Mouse (Mus musculus) midbrain, embryonic 10.5 days (tissue): ENCODE data around the gene Slc16a5. TPM values are rescaled to one million over a fixed set of nuclear protein-coding genes. Genes with fewer than 3 reads are reported as not detected.

Experiments
- DNase-seq: peaks from one replicate; pipeline ENCODE4 v3.0.0-alpha.2; 2017; ENCODE audit warnings: low spot score
- H3K27ac ChIP-seq: fragments of 300-500 bp; sonication (generic); replicated peaks from 2 replicates; pipeline ENCODE4 v1.5.1; 2016; ENCODE audit warnings: mild to moderate bottlenecking
- H3K27me3 ChIP-seq: fragments of 300-500 bp; sonication (generic); 2 replicates; pipeline ENCODE4 v1.6.1; 2016; ENCODE audit warnings: low read depth, mild to moderate bottlenecking; ENCODE audit not compliant: poor library complexity, severe bottlenecking
- H3K36me3 ChIP-seq: fragments of 300-500 bp; sonication (generic); 2 replicates; pipeline ENCODE4 v1.6.1; 2016; ENCODE audit warnings: mild to moderate bottlenecking, moderate library complexity
- H3K4me1 ChIP-seq: fragments of 300-500 bp; sonication (generic); 2 replicates; pipeline ENCODE4 v1.6.1; 2016
- H3K4me3 ChIP-seq: fragments of 300-500 bp; sonication (generic); 2 replicates; pipeline ENCODE4 v1.5.1; 2016; ENCODE audit warnings: mild to moderate bottlenecking, moderate library complexity
- H3K9me3 ChIP-seq: fragments of 300-500 bp; sonication (generic); replicated peaks from 2 replicates; pipeline ENCODE4 v1.6.1; 2016; ENCODE audit warnings: mild to moderate bottlenecking
- WGBS: fragments of 180-500 bp; shearing (Covaris S2); methylation state at CpG from one replicate; pipeline ENCODE4 v1.1.7; 2016; 5-methylcytosine and 5-hydroxymethylcytosine counted together
- microRNA-seq: library from miRNA; unstranded; fragments of <30 nt; microRNA quantifications from one replicate; pipeline ENCODE4, GENCODE M21; 2017
- polyA plus RNA-seq: library from polyadenylated mRNA; unstranded; fragments of >200 nt; fragmentation: Nextera tagmentation; extraction: Ambion mirVana; gene quantifications from 2 replicates; pipeline ENCODE4 v1.2.1, GENCODE M21; 2016

Gene Slc16a5
- polyA plus RNA-seq, 1 experiment from 2014 or later, result 0.11 TPM

DNA sequence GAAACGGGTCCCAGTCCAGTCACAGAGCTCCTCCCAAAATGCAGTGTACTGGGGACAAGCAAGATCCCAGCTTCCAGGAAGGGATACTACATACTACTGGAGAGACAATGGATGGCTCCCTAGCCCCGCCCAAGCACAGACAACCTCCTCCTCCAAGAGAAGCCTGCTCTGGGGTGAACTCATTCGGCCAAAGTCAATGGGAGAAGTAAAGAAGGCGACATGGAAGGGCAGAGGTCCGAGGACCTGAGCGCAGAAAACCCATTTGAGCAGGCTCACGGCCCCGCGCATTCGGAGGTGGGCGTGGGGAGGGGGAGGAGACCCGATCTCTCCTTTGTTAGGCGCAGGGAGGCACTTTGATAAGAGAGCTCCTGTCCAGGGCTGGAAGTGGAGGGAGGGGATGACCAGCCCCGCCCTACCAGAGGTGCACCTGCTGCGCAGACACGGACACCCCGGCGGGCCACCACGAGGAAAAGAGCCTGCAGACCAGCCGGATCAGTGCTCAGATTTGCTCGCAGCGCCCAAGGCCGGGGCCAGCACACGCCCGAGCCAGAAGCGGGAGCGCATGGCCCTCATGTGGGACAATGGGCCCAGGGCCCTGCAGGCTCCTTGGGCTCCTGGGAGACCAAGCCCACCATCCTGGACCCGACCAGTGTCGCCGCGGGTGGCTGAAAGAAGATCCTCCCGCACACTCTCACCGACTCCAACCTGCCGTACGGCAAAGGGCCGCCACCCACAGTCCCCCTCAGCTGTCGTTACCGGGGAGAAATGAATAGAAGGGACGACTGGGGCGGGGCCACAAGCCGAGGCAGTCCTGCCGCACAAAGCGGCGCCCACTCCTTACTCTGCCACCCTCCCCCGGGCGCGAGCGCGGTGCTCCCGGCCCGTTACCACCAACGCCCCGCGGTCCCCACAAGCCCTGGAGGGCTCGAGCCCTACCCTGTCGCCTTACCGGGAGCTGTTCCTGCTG lies 51.3 kb downstream of the Slc16a5 start:
- peak; percentile 69 for DNase-seq
- peak overlapping the region; percentile 99 for H3K27ac ChIP-seq
- H3K4me1 ChIP-seq, result peaks cover 47% of the 10 kb centered on the region
- H3K9me3 ChIP-seq, result no peaks in the 10 kb centered on the region
- H3K36me3 ChIP-seq, result peaks cover 5% of the 10 kb centered on the region
- no peaks in the 10 kb centered on the region for H3K27me3 ChIP-seq
- peak overlapping the region; percentile 100 for H3K4me3 ChIP-seq
- WGBS, result under 1% methylated on average over 57 of the region's 57 CpGs

DNA sequence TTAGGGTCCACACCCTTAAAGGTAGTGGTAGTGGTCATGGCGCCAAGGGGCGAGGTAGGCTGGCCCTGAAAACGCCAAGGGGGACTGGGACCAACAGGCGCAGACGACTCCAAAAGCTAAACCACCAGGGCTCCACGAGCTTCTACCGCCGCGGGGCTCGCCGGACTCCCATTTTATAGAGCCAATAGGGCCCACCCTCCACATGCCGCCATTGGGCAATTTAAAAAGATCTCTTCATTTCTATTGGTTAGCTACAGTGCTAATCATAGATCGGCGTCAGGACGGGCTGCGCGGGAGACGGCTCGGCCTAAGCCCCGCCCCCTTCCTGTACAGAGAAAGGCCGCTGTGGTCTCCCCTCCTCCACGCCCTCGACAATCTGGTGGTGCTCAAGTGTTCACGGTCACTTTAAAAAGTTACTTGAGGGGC lies 52.0 kb downstream of the Slc16a5 start, which contains the start of gene Jpt1:
Gene Jpt1, minus strand, starts transcription at position 150 of the 426 bp plus-strand sequence.
- peak; percentile 95 for DNase-seq
- WGBS, result under 1% methylated on average over 24 of the region's 24 CpGs

DNA sequence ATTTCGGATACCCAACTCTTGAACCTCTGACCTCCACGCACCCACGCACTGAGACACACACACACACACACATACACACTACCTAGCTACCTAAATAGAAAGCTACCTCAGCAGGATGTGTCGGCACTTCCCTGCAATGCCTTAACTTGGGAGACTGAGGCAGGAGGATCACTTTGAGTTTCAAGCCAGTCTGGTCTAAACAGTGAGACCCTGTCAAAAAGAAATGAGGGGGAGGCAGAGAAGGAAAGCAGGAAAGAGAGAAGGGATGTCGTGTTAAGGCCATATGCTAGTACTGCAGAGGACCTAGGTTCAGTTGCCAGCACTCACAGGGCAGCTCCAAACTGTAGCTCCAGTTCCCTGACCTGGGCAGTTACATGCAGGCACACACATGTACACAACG lies 52.7 kb downstream of the Slc16a5 start:
- Histone ChIP-seq H3K4me1 (peaks cover 38% of the 10 kb centered on the region), H3K4me3 (no peak overlapping the region), H3K27ac (peak overlapping the region; percentile 99), H3K9me3 (no peaks in the 10 kb centered on the region), H3K27me3 (no peaks in the 10 kb centered on the region), H3K36me3 (no peaks in the 10 kb centered on the region)
- 79% methylated on average over 6 of the region's 6 CpGs for WGBS
- no peak for DNase-seq

More for the DNA sequence above, 52.0 kb downstream of the Slc16a5 start, which contains the start of gene Jpt1:
- Histone ChIP-seq H3K4me3 (peak within 1 kb of the TSS; percentile 100), H3K36me3 (no peaks in the 10 kb centered on the region), H3K4me1 (peaks cover 42% of the 10 kb centered on the region), H3K27ac (peak within 1 kb of the TSS; percentile 99), H3K27me3 (no peaks in the 10 kb centered on the region), H3K9me3 (no peaks in the 10 kb centered on the region)

DNA sequence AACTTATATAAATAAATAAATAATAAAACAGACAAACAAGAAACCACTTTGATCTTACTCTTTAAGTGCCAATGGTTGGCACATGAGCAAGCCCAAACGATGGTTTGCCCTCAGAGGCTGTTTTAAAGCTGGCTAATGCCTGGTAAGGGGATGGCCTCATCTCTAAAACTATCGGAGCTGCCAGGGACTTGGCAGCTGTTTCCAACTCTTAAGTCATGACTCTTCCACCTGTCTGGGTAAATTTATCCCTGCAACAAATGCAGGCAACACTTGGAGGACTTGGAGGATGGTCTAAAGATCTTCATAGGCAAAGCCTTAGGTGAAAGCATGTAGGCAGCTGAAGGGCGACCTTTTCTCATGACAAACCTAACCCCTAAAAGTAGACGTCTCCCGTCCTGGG lies 54.7 kb downstream of the Slc16a5 start:
- 89% methylated on average over 5 of the region's 5 CpGs for WGBS

DNA sequence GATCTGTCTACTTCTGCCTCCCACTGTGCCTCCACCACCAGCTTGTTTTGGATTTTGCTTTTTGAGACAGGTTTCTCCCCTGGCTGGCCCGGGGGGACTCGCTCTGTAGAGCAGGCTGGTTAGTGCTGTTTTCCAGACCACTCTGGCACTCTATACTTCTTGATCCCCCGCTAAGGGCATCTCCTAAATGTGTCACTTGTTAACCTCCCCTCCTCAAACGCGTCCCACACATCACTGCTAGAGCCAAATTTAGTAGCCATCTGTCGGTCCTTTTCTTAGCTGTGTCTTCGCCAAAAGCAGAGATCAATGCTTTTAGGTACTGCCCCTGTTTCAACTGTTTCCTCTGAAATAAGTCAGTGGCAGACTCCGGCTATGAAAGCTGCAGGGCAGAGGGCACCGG lies 56.4 kb downstream of the Slc16a5 start:
- WGBS, result 81% methylated on average over 9 of the region's 9 CpGs
- H3K4me1 ChIP-seq, result peaks cover 8% of the 10 kb centered on the region
- no peaks in the 10 kb centered on the region for H3K27me3 ChIP-seq
- no peak overlapping the region for H3K4me3 ChIP-seq
- no peaks in the 10 kb centered on the region for H3K9me3 ChIP-seq
- no peak overlapping the region for H3K27ac ChIP-seq
- DNase-seq, result no peak
- peaks cover 25% of the 10 kb centered on the region for H3K36me3 ChIP-seq

More for the DNA sequence above, 54.7 kb downstream of the Slc16a5 start:
- Histone ChIP-seq H3K36me3 (peaks cover 12% of the 10 kb centered on the region), H3K9me3 (no peaks in the 10 kb centered on the region), H3K27ac (no peak overlapping the region), H3K4me1 (peaks cover 19% of the 10 kb centered on the region), H3K4me3 (no peak overlapping the region), H3K27me3 (no peaks in the 10 kb centered on the region)
- DNase-seq, result no peak

DNA sequence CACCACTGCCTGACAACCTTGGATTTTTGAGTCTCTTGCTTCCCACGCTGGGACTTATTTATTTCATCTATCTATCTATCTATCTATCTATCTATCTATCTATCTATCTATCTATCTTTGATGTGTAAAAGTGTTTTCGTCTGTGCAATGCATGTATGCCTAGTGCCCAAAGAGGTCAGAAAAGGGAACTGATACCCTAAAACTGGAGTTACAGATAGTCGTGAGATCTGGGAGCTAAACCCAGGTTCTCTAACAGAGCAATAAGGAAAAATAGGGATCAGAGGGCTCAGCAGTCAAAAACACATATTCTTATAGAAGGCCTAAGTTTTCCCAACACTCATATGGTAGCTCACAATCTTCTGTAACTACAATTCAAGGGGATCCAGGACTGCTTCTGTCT lies 57.3 kb downstream of the Slc16a5 start:
- WGBS, result 89% methylated on average over 3 of the region's 3 CpGs
- DNase-seq, result no peak
- no peak overlapping the region for H3K27ac ChIP-seq
- peaks cover 6% of the 10 kb centered on the region for H3K4me1 ChIP-seq
- H3K27me3 ChIP-seq, result no peaks in the 10 kb centered on the region
- no peak overlapping the region for H3K4me3 ChIP-seq
- H3K36me3 ChIP-seq, result peaks cover 33% of the 10 kb centered on the region
- no peaks in the 10 kb centered on the region for H3K9me3 ChIP-seq

DNA sequence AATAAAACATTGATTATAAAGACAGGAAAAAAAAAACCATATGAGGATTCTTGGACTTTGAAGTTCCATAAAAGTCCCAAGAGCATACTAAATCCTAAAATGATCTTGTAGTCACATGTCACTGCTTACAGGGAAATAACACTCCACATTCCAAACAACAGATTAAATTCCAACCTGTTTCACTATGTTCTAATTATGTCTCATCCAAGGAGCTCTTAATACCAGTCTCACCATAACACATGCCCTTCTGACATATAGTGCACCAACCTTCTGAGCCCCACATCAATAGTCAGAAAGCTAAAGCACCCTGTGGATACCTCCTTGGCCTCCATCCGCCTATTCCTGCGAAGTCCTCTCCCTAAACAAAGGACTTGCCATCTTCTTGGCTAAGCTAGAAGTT lies 57.9 kb downstream of the Slc16a5 start:
- H3K9me3 ChIP-seq, result no peaks in the 10 kb centered on the region
- peaks cover 40% of the 10 kb centered on the region for H3K36me3 ChIP-seq
- 70% methylated on average over 2 of the region's 2 CpGs for WGBS
- no peaks in the 10 kb centered on the region for H3K27me3 ChIP-seq
- H3K27ac ChIP-seq, result no peak overlapping the region
- peaks cover under 1% of the 10 kb centered on the region; the same call in 1 of the 2 replicates for H3K4me1 ChIP-seq
- no peak overlapping the region for H3K4me3 ChIP-seq
- no peak for DNase-seq

DNA sequence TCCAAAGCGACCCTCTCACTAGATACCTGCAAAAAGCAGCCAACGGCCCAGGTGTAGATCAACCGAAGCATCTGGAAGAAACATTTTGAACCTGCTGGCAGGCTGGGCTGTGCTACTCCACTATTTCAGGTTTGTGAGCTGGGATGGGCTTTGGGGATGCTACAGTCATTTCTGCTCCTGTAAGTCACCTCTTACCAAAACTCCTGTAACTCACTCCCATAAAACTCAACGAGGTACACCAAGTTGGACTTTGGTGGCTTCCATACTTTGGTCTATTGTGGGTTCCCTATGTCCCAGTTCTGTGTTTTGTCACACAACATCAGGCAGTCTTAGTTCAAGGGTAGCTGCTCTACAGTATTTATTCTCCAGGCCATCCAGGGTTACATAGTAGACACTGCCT lies 58.8 kb downstream of the Slc16a5 start:
- Histone ChIP-seq H3K9me3 (no peaks in the 10 kb centered on the region), H3K36me3 (peaks cover 48% of the 10 kb centered on the region), H3K4me3 (no peak overlapping the region), H3K4me1 (no peaks in the 10 kb centered on the region), H3K27me3 (no peaks in the 10 kb centered on the region), H3K27ac (no peak overlapping the region)
- no peak for DNase-seq
- 91% methylated on average over 4 of the region's 4 CpGs for WGBS

DNA sequence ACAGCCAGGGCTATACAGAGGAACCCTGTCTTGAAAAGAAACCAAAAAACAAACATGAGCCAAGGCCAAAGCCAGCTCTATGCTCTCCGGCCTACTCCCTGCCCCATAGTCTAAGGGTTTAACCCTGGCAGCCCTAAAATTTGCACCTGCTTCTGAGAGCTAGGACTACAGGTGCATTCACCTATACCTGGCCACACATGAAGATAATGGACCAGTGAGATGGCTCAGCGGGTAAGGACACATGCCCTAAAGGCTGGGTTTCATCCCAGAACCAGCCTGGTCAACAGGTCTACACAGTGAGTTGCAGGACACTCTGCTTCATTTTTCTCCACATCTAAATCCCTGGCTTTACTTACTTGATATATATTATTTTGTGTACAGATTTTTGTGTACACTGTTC lies 60.0 kb downstream of the Slc16a5 start:
- peaks cover 60% of the 10 kb centered on the region for H3K36me3 ChIP-seq
- no peak for DNase-seq
- H3K4me1 ChIP-seq, result no peaks in the 10 kb centered on the region
- no peak overlapping the region for H3K4me3 ChIP-seq
- no peak overlapping the region for H3K27ac ChIP-seq
- no peaks in the 10 kb centered on the region for H3K9me3 ChIP-seq
- WGBS, result 84% methylated on average over 2 of the region's 2 CpGs
- H3K27me3 ChIP-seq, result no peaks in the 10 kb centered on the region

DNA sequence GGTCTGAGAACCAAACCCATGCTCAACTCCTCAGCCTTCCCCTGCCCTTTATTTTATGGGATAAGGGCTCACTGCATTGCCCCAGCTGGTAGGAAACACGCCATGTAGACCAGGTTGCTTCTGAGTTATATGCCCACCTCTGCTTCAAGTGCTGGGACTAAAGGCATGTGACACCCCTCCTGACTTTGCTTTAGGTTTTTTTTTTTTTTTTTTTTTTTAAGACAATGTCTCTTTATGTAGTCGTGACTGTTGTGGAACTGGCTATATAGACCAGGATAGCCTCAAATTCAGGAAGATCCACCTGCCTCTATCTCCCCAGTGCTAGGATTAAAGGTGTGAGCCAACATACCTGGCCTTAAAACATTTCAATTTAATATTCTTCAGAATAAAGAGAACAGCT lies 60.4 kb downstream of the Slc16a5 start:
- DNase-seq, result no peak
- no peak overlapping the region for H3K27ac ChIP-seq
- WGBS, result 85% methylated on average over 2 of the region's 2 CpGs
- H3K9me3 ChIP-seq, result no peaks in the 10 kb centered on the region
- H3K27me3 ChIP-seq, result no peaks in the 10 kb centered on the region
- H3K4me1 ChIP-seq, result no peaks in the 10 kb centered on the region
- H3K36me3 ChIP-seq, result peaks cover 65% of the 10 kb centered on the region
- H3K4me3 ChIP-seq, result no peak overlapping the region

Small RNA genes within 50 kb of the gene (microRNA-seq; reads per million reads assigned to microRNA genes)
- 1.2 reads per million for gene Mir3968

Other genes with a start within 250 kb of the Slc16a5 start
- gene Grin2c, start 195.2 kb upstream of the Slc16a5 start, polyA plus RNA-seq, result 0.02 and 0.06 TPM in 2 replicates
- 16.7 and 19.8 TPM in 2 replicates for gene Fdxr, start 185.4 kb upstream of the Slc16a5 start, polyA plus RNA-seq
- 0.22 and 0.37 TPM in 2 replicates for gene Fads6, start 164.8 kb upstream of the Slc16a5 start, polyA plus RNA-seq
- gene Otop2, start 155.3 kb upstream of the Slc16a5 start, polyA plus RNA-seq, result not detected in 2 replicates
- not detected in 2 replicates for gene Ush1g, start 140.4 kb upstream of the Slc16a5 start, polyA plus RNA-seq
- gene Otop3, start 127.7 kb upstream of the Slc16a5 start, polyA plus RNA-seq, result 0.37 and 0.42 TPM in 2 replicates
- 12.1 and 18.1 TPM in 2 replicates for gene Hid1, start 94.7 kb upstream of the Slc16a5 start, polyA plus RNA-seq
- 16.1 and 19.7 TPM in 2 replicates for gene Cdr2l, start 80.6 kb upstream of the Slc16a5 start, polyA plus RNA-seq
- 256 and 270 TPM in 2 replicates for gene Mrpl58, start 58.7 kb upstream of the Slc16a5 start, polyA plus RNA-seq
- gene Atp5h, start 42.5 kb upstream of the Slc16a5 start, polyA plus RNA-seq, result 926 and 929 TPM in 2 replicates
- 9.9 and 18.8 TPM in 2 replicates for gene Kctd2, start 42.3 kb upstream of the Slc16a5 start, polyA plus RNA-seq
- gene Trim80, start 21.9 kb upstream of the Slc16a5 start, polyA plus RNA-seq, result 0.14 and 0.15 TPM in 2 replicates
- 6.6 and 9.4 TPM in 2 replicates for gene Armc7, start 13.2 kb downstream of the Slc16a5 start, polyA plus RNA-seq
- 87.7 and 89.7 TPM in 2 replicates for gene Nt5c, start 29.4 kb downstream of the Slc16a5 start, polyA plus RNA-seq
- 780 and 877 TPM in 2 replicates for gene Jpt1, start 51.9 kb downstream of the Slc16a5 start, polyA plus RNA-seq
- gene Sumo2, start 73.8 kb downstream of the Slc16a5 start, polyA plus RNA-seq, result 1,440 and 1,519 TPM in 2 replicates
- 229 and 265 TPM in 2 replicates for gene Nup85, start 102.0 kb downstream of the Slc16a5 start, polyA plus RNA-seq
- gene Mrps7, start 141.5 kb downstream of the Slc16a5 start, polyA plus RNA-seq, result 106 and 107 TPM in 2 replicates
- 34.1 and 35.4 TPM in 2 replicates for gene Gga3, start 141.6 kb downstream of the Slc16a5 start, polyA plus RNA-seq
- gene Mif4gd, start 150.5 kb downstream of the Slc16a5 start, polyA plus RNA-seq, result 18.5 and 20.6 TPM in 2 replicates
- 24.9 and 25.8 TPM in 2 replicates for gene Slc25a19, start 165.8 kb downstream of the Slc16a5 start, polyA plus RNA-seq
- gene Grb2, start 246.1 kb downstream of the Slc16a5 start, polyA plus RNA-seq, result 81.7 and 88.3 TPM in 2 replicates